Mouse (Mus musculus) forebrain, embryonic 15.5 days (tissue): ENCODE measurements around the gene Adam8. TPM values are rescaled to one million over a fixed set of nuclear protein-coding genes. Genes with fewer than 3 reads are reported as not detected.

Source experiments
- ATAC-seq: fragments of 200-750 bp; cut with Nextera tagmentation; replicated peaks from 2 replicates; pipeline ENCODE4 v1.8.0; 2017; ENCODE audit warnings: mild to moderate bottlenecking, moderate TSS enrichment, moderate library complexity
- H3K27ac ChIP-seq: fragments of 300-500 bp; sonication (generic); replicated peaks from 2 replicates; pipeline ENCODE4 v1.5.1; 2015; ENCODE audit warnings: mild to moderate bottlenecking, inconsistent platforms
- H3K27me3 ChIP-seq: fragments of 300-500 bp; sonication (generic); 2 replicates; pipeline ENCODE4 v1.6.1; 2015; ENCODE audit warnings: inconsistent platforms
- H3K36me3 ChIP-seq: fragments of 300-500 bp; sonication (generic); 2 replicates; pipeline ENCODE4 v1.6.1; 2015; ENCODE audit warnings: mild to moderate bottlenecking, inconsistent platforms
- H3K4me1 ChIP-seq: fragments of 300-500 bp; sonication (generic); 2 replicates; pipeline ENCODE4 v1.6.1; 2015; ENCODE audit warnings: inconsistent platforms
- H3K4me2 ChIP-seq: fragments of 300-500 bp; sonication (generic); replicated peaks from 2 replicates; pipeline ENCODE4 v1.6.1; 2015; ENCODE audit warnings: mild to moderate bottlenecking, inconsistent platforms
- H3K4me3 ChIP-seq: fragments of 300-500 bp; sonication (generic); 2 replicates; pipeline ENCODE4 v1.5.1; 2015; ENCODE audit warnings: mild to moderate bottlenecking, inconsistent platforms
- H3K9ac ChIP-seq: fragments of 300-500 bp; sonication (generic); replicated peaks from 2 replicates; pipeline ENCODE4 v1.6.1; 2015; ENCODE audit warnings: mild to moderate bottlenecking, inconsistent platforms
- H3K9me3 ChIP-seq: fragments of 300-500 bp; sonication (generic); 2 replicates; pipeline ENCODE4 v1.6.1; 2016; ENCODE audit warnings: inconsistent platforms
- WGBS: fragments of 180-500 bp; shearing (Covaris S2); methylation state at CpG from one replicate; pipeline ENCODE4 v1.1.7; 2015; ENCODE audit warnings: mixed read lengths; 5-methylcytosine and 5-hydroxymethylcytosine counted together
- polyA plus RNA-seq: library from polyadenylated mRNA; unstranded; fragments of >200 nt; fragmentation: Nextera tagmentation; extraction: Ambion mirVana; gene quantifications from 2 replicates; pipeline ENCODE4 v1.2.1, GENCODE M21; 2015

Adam8 gene
- polyA plus RNA-seq, 1 experiment from 2014 or later = 3.1 TPM

DNA sequence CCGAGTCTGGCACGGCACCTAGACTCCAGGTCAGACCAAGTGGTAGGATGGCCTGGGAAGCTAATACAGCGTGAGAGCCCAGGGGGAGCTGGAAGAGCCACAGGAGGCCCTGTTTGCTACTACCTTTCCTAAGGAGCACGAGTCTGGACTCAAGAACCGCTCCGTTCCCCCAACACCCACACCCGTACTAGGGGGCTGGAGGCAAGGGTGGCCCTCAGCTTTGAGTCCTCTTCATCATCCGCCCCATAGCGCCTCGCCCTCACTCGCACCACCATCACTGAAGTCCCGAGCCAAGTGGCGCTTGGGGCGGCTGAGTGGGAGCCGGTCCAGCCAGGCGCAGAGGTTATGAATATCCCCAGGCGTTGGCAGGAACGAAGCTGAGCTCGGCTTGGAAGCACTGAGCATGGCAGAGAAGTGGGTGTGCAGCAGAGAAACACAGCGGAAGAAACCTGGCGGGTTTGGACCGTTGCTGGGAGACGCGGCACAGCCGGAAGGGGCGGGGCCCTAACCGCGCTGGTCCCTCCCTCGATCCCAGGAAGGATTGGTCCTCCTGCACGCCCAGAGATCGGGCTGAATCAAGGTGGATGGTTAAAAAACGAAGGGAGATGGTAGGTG lies 14.0 kb downstream of the Adam8 start, which contains the start of gene 6430531B16Rik:
Gene 6430531B16Rik (minus strand): TSS at position 478 of the 615 bp plus-strand sequence.
- 0 out of 2 replicates have a peak, but pooled peaks cover 3% of the 10 kb centered on the region for H3K27me3 ChIP-seq
- peak within 1 kb of the TSS; percentile 66 for H3K9ac ChIP-seq
- H3K4me1 ChIP-seq = peaks cover 12% of the 10 kb centered on the region
- 4% methylated on average over 32 of the region's 32 CpGs for WGBS
- H3K9me3 ChIP-seq = no peaks in the 10 kb centered on the region
- peak within 1 kb of the TSS; percentile 70 for H3K27ac ChIP-seq
- peak within 1 kb of the TSS; percentile 67 for H3K4me3 ChIP-seq
- peak; percentile 97 for ATAC-seq
- H3K4me2 ChIP-seq = peak within 1 kb of the TSS; percentile 91
- no peaks in the 10 kb centered on the region for H3K36me3 ChIP-seq

DNA sequence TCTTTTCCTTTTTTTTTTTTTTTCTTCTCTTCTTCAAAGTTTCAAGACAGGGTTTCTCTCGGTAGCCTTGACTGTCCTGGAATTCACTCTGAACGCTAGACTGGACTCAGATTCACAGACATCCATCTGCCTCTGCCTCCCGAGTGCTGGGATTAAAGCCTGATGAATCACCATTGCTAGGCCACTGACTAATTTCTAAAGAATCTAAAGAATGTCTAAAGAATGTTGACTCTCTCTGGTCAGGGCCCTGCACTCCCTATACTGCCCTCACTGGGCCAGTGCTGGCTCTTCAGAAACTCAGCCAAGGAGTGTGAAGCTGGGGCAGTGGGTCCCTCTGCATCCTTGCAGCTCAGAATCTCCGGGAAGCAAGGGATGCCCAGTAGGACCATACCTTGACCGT lies 16.9 kb downstream of the Adam8 start:
- Histone ChIP-seq H3K9me3 (no peaks in the 10 kb centered on the region), H3K4me1 (peaks cover 12% of the 10 kb centered on the region), H3K9ac (no peak overlapping the region), H3K27ac (no peak overlapping the region), H3K4me3 (no peak overlapping the region), H3K36me3 (no peaks in the 10 kb centered on the region), H3K4me2 (no peak overlapping the region), H3K27me3 (0 out of 2 replicates have a peak, but pooled peaks cover 3% of the 10 kb centered on the region)
- ATAC-seq = no peak
- 47% methylated on average over 5 of the region's 5 CpGs for WGBS

DNA sequence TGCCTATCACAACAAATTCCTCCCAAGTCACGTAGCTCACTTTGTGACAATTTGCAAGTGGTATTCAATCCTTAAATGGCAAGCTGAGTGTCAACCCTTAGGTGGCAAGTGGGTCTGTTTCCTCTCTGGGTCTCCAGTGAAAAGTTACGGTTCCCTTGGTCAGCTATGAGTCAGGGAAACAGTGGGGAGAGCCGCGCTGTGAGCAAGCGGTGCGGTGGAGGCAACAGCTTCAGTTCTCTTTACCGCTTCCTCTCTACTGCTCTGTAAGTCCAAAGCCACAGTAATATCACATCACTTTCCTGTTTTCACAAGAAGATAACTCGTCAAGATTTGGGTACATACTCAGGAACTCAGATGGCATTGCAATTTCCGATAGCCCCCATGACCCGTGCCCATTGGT lies 18.1 kb downstream of the Adam8 start:
- WGBS = 90% methylated on average over 10 of the region's 10 CpGs
- Histone ChIP-seq H3K36me3 (no peaks in the 10 kb centered on the region), H3K9ac (no peak overlapping the region), H3K4me3 (no peak overlapping the region), H3K4me1 (peaks cover 11% of the 10 kb centered on the region), H3K27me3 (0 out of 2 replicates have a peak, but pooled peaks cover 3% of the 10 kb centered on the region), H3K27ac (no peak overlapping the region), H3K4me2 (no peak overlapping the region), H3K9me3 (no peaks in the 10 kb centered on the region)
- ATAC-seq = no peak

DNA sequence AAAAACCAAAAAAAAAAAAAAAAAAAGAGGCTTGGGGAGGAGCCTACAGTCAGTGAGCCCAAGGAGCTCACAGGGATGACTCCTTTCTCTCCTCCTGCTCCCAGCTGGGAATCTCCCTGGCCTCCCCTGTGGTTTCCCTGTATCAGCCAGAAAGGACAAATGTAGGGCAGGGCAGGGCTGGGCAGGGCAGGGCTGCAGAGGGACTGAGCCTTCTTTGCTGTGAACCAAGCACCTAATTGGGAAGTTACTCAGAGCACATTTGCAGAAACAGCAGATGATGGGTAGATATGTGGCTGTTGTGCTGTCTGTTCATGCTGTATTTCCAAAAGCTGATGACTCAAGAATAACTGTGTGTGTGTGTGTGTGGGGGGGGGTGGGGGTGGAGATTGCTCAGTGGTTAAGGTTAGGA lies 19.4 kb downstream of the Adam8 start:
- 0 out of 2 replicates have a peak, but pooled peaks cover 7% of the 10 kb centered on the region for H3K27me3 ChIP-seq
- no peaks in the 10 kb centered on the region for H3K9me3 ChIP-seq
- H3K4me2 ChIP-seq = no peak overlapping the region
- peaks cover under 1% of the 10 kb centered on the region; the same call in 1 of the 2 replicates for H3K4me1 ChIP-seq
- no peak overlapping the region for H3K27ac ChIP-seq
- no peaks in the 10 kb centered on the region for H3K36me3 ChIP-seq
- no peak overlapping the region for H3K9ac ChIP-seq
- no peak overlapping the region for H3K4me3 ChIP-seq
- no peak for ATAC-seq

DNA sequence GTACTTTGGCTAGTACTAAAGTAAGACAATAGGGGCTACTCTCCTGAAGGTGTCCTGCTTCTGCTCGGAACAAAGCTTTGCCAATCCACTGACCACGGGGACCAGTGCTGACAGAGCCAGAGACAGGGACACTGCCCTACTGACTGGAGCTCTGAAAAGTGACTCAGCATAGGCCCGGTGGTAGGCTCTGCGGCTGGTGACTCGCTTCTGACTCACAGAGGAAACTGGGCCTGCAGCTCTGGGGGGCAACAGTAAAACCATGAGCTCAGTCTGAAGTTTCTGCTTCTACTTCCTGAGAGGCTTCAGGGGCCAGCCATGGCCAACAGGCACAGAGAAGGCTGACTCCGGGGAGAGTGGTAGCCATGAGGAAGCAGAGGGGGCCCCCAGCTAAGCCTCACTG lies 20.9 kb downstream of the Adam8 start:
- H3K4me2 ChIP-seq = no peak overlapping the region
- WGBS = 73% methylated on average over 6 of the region's 6 CpGs
- H3K4me1 ChIP-seq = no peaks in the 10 kb centered on the region
- H3K36me3 ChIP-seq = no peaks in the 10 kb centered on the region
- H3K9me3 ChIP-seq = no peaks in the 10 kb centered on the region
- no peak overlapping the region for H3K9ac ChIP-seq
- H3K4me3 ChIP-seq = no peak overlapping the region
- no peak for ATAC-seq
- 0 out of 2 replicates have a peak, but pooled peaks cover 7% of the 10 kb centered on the region for H3K27me3 ChIP-seq
- H3K27ac ChIP-seq = no peak overlapping the region

DNA sequence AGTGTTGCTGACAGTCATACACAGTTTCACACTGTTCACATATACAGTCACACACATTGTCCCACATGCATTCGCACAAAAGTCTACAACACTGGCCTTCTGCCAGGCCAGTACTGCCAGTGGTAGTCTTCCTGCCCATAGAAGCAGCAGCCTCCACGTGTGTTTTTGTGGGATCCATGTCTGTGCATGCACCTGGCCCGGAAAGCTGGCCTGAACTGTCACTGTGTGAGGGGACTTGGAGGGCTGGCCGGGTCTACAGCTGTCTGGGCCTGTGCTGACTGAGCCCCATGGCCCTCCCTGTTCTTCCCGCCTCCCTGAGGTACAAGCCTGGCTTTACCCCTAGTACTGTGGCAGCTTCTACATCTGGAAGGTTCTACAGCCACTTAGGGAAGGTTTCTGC lies 21.4 kb downstream of the Adam8 start:
- no peak for ATAC-seq
- no peak overlapping the region for H3K27ac ChIP-seq
- no peaks in the 10 kb centered on the region for H3K4me1 ChIP-seq
- 69% methylated on average over 5 of the region's 5 CpGs for WGBS
- H3K36me3 ChIP-seq = no peaks in the 10 kb centered on the region
- no peak overlapping the region for H3K4me2 ChIP-seq
- no peaks in the 10 kb centered on the region for H3K9me3 ChIP-seq
- H3K4me3 ChIP-seq = no peak overlapping the region
- H3K27me3 ChIP-seq = 0 out of 2 replicates have a peak, but pooled peaks cover 7% of the 10 kb centered on the region
- no peak overlapping the region for H3K9ac ChIP-seq

DNA sequence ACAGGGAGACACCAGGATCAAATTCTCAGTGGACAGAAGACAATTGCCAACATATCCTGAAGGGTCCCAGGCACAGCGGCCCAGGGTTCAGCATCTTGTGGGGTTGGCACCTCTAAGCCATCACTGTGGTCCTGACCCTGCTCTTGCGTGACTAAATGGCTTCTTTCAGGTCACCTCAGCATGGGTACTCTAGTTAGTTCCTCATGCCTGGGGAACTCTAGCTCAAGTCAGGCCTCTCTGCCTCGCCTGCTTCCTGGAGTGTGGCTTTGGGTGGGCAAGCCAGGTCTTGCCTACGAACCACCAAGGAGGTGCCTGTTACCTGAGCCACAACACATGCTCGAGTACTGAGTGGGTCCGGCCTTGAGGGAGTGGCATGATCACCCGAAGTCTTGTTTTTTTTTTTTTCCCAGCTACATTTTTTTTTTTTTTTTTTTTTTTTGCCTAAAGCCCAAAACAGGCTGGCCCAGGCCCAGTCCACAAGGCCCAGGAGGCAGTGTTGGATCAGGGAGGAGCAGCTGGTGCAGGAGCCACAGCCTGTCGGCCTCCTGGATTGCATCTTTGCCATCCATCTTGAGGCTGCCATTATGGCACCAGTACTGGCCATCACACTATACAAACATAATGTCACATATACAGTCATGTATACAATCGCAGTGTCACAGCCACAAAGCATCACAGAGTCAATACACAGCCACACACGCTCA lies 22.0 kb downstream of the Adam8 start:
- no peak overlapping the region for H3K4me3 ChIP-seq
- no peak overlapping the region for H3K9ac ChIP-seq
- no peaks in the 10 kb centered on the region for H3K9me3 ChIP-seq
- no peak overlapping the region for H3K27ac ChIP-seq
- 0 out of 2 replicates have a peak, but pooled peaks cover 7% of the 10 kb centered on the region for H3K27me3 ChIP-seq
- WGBS = 87% methylated on average over 10 of the region's 10 CpGs
- H3K4me2 ChIP-seq = no peak overlapping the region
- ATAC-seq = no peak
- H3K4me1 ChIP-seq = no peaks in the 10 kb centered on the region
- no peaks in the 10 kb centered on the region for H3K36me3 ChIP-seq

DNA sequence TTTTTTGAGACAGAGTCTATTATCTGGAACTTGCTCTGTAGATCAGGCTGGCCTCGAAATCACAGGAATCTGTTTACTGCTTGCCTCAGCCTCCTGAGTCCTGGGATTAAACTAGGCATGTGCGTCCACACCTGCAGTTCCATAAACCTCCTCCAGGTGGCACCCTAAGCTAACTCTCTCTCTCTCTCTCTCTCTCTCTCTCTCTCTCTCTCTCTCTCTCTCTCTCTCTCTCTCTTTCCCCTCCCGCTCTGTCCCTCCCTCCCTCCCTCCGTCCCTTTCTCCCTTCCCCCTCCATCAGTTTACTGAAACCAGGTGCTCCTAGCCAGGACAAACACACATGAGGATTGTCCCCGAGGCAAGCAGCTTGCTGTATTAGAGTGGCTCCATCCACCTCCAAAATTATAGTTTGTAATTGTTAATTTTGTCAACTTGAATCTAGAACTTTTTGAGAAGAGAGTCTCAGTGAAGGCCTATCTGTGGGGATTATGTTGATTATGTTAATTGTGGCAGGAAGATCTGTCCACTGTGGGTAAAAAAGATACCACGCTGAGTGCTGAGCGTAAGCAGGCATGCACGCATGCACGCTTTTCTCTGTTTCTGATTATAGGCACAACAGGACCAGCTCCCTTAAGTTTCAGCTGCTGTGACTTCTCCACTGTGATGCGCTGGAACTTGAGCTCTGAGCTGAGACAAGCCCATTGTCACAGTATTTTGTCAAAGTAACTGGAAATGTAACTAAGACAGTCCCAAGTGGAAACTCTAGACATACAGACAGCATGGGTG lies 22.8 kb downstream of the Adam8 start:
- no peak overlapping the region for H3K4me3 ChIP-seq
- H3K36me3 ChIP-seq = no peaks in the 10 kb centered on the region
- ATAC-seq = peak; percentile 62; the same call in 1 of the 2 replicates
- H3K27ac ChIP-seq = no peak overlapping the region
- no peaks in the 10 kb centered on the region for H3K4me1 ChIP-seq
- 0 out of 2 replicates have a peak, but pooled peaks cover 7% of the 10 kb centered on the region for H3K27me3 ChIP-seq
- H3K9me3 ChIP-seq = no peaks in the 10 kb centered on the region
- H3K9ac ChIP-seq = no peak overlapping the region
- WGBS = 41% methylated on average over 10 of the region's 10 CpGs
- no peak overlapping the region for H3K4me2 ChIP-seq

DNA sequence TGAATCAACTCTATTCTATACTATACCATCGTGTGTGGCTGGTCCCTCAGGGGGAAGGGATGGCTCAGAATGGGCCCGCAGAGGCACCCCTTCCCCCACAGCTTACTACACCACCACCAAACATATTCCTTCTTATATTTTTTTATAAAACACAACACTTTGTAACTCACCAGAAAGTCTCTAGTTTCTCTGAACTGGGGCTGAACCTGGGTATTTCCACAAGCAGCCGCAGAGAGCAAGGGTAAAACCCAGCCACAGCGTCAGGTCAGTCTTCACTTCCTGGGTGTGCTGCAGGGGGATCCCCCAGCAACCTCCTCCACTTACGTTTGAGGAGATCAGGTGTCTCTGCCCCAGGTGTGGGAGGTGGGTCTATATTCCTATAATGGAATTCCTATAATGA lies 23.9 kb downstream of the Adam8 start:
- no peak for ATAC-seq
- Histone ChIP-seq H3K27me3 (0 out of 2 replicates have a peak, but pooled peaks cover 7% of the 10 kb centered on the region), H3K27ac (no peak overlapping the region), H3K4me2 (no peak overlapping the region), H3K36me3 (no peaks in the 10 kb centered on the region), H3K4me3 (no peak overlapping the region), H3K9me3 (no peaks in the 10 kb centered on the region), H3K4me1 (no peaks in the 10 kb centered on the region), H3K9ac (no peak overlapping the region)
- 58% methylated on average over 5 of the region's 5 CpGs for WGBS

DNA sequence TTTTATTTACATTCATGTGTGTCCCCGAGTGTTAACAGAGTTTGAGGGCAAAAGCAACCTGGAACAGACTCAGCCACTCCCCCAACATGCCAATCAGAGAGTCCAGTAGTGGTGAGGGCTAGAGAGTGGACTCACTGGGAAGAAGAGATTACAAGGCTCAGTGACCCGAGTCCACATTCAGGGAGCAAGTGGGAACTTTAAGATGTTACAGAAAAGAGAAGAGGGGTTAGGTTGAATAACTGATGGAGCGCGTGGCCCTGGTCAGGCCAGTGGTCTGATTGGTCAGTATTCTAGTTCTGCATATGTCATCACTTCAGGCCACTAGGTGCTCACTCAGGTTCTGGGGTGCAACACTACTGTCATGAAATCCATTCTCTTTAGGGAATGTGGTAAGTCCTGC lies 25.2 kb downstream of the Adam8 start:
- Histone ChIP-seq H3K27ac (no peak overlapping the region), H3K36me3 (no peaks in the 10 kb centered on the region), H3K4me2 (no peak overlapping the region), H3K9me3 (no peaks in the 10 kb centered on the region), H3K9ac (no peak overlapping the region), H3K27me3 (0 out of 2 replicates have a peak, but pooled peaks cover 7% of the 10 kb centered on the region), H3K4me1 (no peaks in the 10 kb centered on the region), H3K4me3 (no peak overlapping the region)
- no peak for ATAC-seq
- WGBS = 11% methylated on average over 4 of the region's 4 CpGs

DNA sequence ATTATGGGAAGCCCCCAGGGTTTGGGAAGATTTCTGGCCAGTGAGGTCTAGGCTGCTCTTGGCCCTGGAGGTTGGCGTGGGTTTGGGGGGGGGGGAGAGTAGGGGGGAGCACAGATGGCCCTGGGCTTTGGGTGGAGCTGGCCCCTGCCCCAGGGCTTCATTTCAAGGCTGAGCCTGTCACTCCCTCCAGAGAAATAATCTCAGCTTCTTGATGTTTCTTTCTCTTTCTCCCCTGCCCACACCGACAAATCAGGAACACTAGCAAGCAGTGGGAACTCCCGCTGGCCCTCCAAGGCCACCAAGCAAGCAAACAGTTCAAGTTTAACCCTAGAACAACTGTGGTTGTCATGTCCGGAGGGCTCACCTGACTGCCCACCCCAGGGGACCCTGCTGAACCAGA lies 28.5 kb downstream of the Adam8 start:
- Histone ChIP-seq H3K9me3 (no peaks in the 10 kb centered on the region), H3K36me3 (no peaks in the 10 kb centered on the region), H3K27me3 (0 out of 2 replicates have a peak, but pooled peaks cover 7% of the 10 kb centered on the region), H3K4me3 (no peak overlapping the region), H3K4me2 (no peak overlapping the region), H3K27ac (no peak overlapping the region), H3K9ac (no peak overlapping the region), H3K4me1 (no peaks in the 10 kb centered on the region)
- ATAC-seq = no peak
- WGBS = 60% methylated on average over 4 of the region's 4 CpGs

DNA sequence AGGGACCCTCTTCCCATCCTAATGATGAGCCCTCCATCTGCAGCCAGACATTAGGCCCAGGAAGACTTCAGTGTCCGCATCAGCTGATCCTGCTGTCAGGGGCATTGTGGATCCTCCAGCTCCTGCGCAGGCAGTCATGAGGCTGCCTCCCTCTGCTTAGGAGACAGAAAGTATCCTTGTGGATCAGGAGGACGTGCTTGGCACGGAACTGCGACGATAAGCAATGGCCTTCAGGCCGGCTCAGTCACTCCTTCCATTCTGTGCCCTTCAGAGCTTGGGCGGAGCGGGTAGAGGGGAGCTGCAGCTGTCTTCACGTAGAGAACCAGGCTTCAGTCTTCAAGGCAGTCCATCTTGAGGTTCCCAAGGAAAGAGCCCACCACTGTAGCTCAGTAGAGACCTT lies 31.2 kb downstream of the Adam8 start:
- WGBS = 88% methylated on average over 10 of the region's 10 CpGs
- H3K9ac ChIP-seq = no peak overlapping the region
- H3K27ac ChIP-seq = no peak overlapping the region
- no peak overlapping the region for H3K4me2 ChIP-seq
- H3K4me1 ChIP-seq = peaks cover 8% of the 10 kb centered on the region
- H3K4me3 ChIP-seq = no peak overlapping the region
- no peaks in the 10 kb centered on the region for H3K9me3 ChIP-seq
- no peak for ATAC-seq
- H3K36me3 ChIP-seq = no peaks in the 10 kb centered on the region
- H3K27me3 ChIP-seq = no peaks in the 10 kb centered on the region
